Mouse (Mus musculus): ENCODE measurements around the gene Gga1.

DNA sequence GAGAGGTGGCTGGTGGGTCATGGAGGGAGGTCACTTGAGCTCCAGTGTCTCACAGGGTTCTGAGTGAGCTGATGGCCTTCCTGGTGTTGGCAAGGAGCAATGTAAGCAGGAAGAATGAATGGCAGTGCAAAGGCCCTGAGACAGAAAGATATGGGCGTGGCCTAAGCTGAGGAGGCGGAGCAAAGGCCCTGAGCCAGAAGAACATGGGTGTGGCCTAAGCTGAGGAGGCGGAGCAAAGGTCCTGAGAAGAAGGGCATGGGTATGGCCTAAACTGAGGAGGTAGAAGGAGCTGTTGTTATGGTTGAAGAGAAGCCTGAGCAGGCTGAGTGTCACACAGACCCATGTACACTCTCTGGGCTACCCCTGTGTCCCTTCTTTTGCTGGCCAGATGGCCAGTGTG lies 43.4 kb upstream of the Gga1 start:
- TF ChIP-seq POLR2A (IDR thresholded peaks at IDR 0.05; ENCODE audit: control insufficient read depth, low read depth, low read length) (no peak), CTCF (IDR thresholded peaks at IDR 0.05; ENCODE audit: control insufficient read depth, insufficient read depth, insufficient replicate concordance, low read depth, low read length) (no peak)

All from testis, adult 2 months (tissue).